Mouse (Mus musculus): Measurements from ENCODE around the gene Olfr763. TPM values are rescaled to one million over a fixed set of nuclear protein-coding genes. Genes with fewer than 3 reads are reported as not detected.

The Olfr763 gene
- polyA plus RNA-seq, 1 experiment from 2014 or later = not detected

Other genes starting within 250 kb of the Olfr763 start
- gene Mmp19, start 219.9 kb upstream of the Olfr763 start, polyA plus RNA-seq (2015; fragmentation: Nextera tagmentation; extraction: Ambion mirVana) = 0.35 and 0.38 TPM in 2 replicates
- 52.2 and 55.9 TPM in 2 replicates for gene Dnajc14, start 206.7 kb upstream of the Olfr763 start, polyA plus RNA-seq (2015; fragmentation: Nextera tagmentation; extraction: Ambion mirVana)
- gene Tmem198b, start 206.4 kb upstream of the Olfr763 start, polyA plus RNA-seq (2015; fragmentation: Nextera tagmentation; extraction: Ambion mirVana) = 14.9 and 16.3 TPM in 2 replicates
- gene Sarnp, start 193.5 kb upstream of the Olfr763 start, polyA plus RNA-seq (2015; fragmentation: Nextera tagmentation; extraction: Ambion mirVana) = 244 and 278 TPM in 2 replicates
- gene Ormdl2, start 189.1 kb upstream of the Olfr763 start, polyA plus RNA-seq (2015; fragmentation: Nextera tagmentation; extraction: Ambion mirVana) = 46.5 and 51.1 TPM in 2 replicates
- gene Gdf11, start 119.1 kb upstream of the Olfr763 start, polyA plus RNA-seq (2015; fragmentation: Nextera tagmentation; extraction: Ambion mirVana) = 8.9 and 9.0 TPM in 2 replicates
- gene Cd63, start 109.8 kb upstream of the Olfr763 start, polyA plus RNA-seq (2015; fragmentation: Nextera tagmentation; extraction: Ambion mirVana) = 127 and 130 TPM in 2 replicates
- gene Rdh5, start 87.9 kb upstream of the Olfr763 start, polyA plus RNA-seq (2015; fragmentation: Nextera tagmentation; extraction: Ambion mirVana) = 10.7 and 16.0 TPM in 2 replicates
- gene Bloc1s1, start 86.8 kb upstream of the Olfr763 start, polyA plus RNA-seq (2015; fragmentation: Nextera tagmentation; extraction: Ambion mirVana) = 241 and 243 TPM in 2 replicates
- gene Itga7, start 77.0 kb upstream of the Olfr763 start, polyA plus RNA-seq (2015; fragmentation: Nextera tagmentation; extraction: Ambion mirVana) = 0.63 and 0.83 TPM in 2 replicates
- not detected in 2 replicates for gene Mettl7b, start 49.8 kb upstream of the Olfr763 start, polyA plus RNA-seq (2015; fragmentation: Nextera tagmentation; extraction: Ambion mirVana)
- not detected in 2 replicates for gene Olfr9, start 21.4 kb upstream of the Olfr763 start, polyA plus RNA-seq (2015; fragmentation: Nextera tagmentation; extraction: Ambion mirVana)
- not detected in 2 replicates for gene Olfr764-ps1, start 29.1 kb downstream of the Olfr763 start, polyA plus RNA-seq (2015; fragmentation: Nextera tagmentation; extraction: Ambion mirVana)
- gene Olfr765, start 39.2 kb downstream of the Olfr763 start, polyA plus RNA-seq (2015; fragmentation: Nextera tagmentation; extraction: Ambion mirVana) = not detected in 2 replicates
- gene Olfr766-ps1, start 58.2 kb downstream of the Olfr763 start, polyA plus RNA-seq (2015; fragmentation: Nextera tagmentation; extraction: Ambion mirVana) = not detected in 2 replicates
- gene Olfr767, start 72.1 kb downstream of the Olfr763 start, polyA plus RNA-seq (2015; fragmentation: Nextera tagmentation; extraction: Ambion mirVana) = not detected in 2 replicates
- gene Olfr768, start 88.6 kb downstream of the Olfr763 start, polyA plus RNA-seq (2015; fragmentation: Nextera tagmentation; extraction: Ambion mirVana) = not detected in 2 replicates
- not detected in 2 replicates for gene Olfr769, start 107.1 kb downstream of the Olfr763 start, polyA plus RNA-seq (2015; fragmentation: Nextera tagmentation; extraction: Ambion mirVana)
- gene Olfr770, start 128.2 kb downstream of the Olfr763 start, polyA plus RNA-seq (2015; fragmentation: Nextera tagmentation; extraction: Ambion mirVana) = not detected in 2 replicates
- gene Olfr771, start 154.0 kb downstream of the Olfr763 start, polyA plus RNA-seq (2015; fragmentation: Nextera tagmentation; extraction: Ambion mirVana) = not detected in 2 replicates
- not detected in 2 replicates for gene Olfr772, start 167.1 kb downstream of the Olfr763 start, polyA plus RNA-seq (2015; fragmentation: Nextera tagmentation; extraction: Ambion mirVana)
- gene Olfr773, start 176.6 kb downstream of the Olfr763 start, polyA plus RNA-seq (2015; fragmentation: Nextera tagmentation; extraction: Ambion mirVana) = not detected in 2 replicates
- gene Olfr774, start 225.4 kb downstream of the Olfr763 start, polyA plus RNA-seq (2015; fragmentation: Nextera tagmentation; extraction: Ambion mirVana) = not detected in 2 replicates
- gene Olfr775, start 237.6 kb downstream of the Olfr763 start, polyA plus RNA-seq (2015; fragmentation: Nextera tagmentation; extraction: Ambion mirVana) = not detected in 2 replicates
- not detected in 2 replicates for gene Olfr776, start 248.3 kb downstream of the Olfr763 start, polyA plus RNA-seq (2015; fragmentation: Nextera tagmentation; extraction: Ambion mirVana)

Measured in forebrain, embryonic 13.5 days (tissue).